Mouse (Mus musculus) macrophage (primary cell): ENCODE results near the gene Aldh5a1. TPM values are rescaled to one million over a fixed set of nuclear protein-coding genes. Genes with fewer than 3 reads are reported as not detected.

ENCODE experiments used
- H3K27ac ChIP-seq: fragments of 350-480 bp; formaldehyde crosslinking; 2 replicates; pipeline ENCODE4 v1.9.0; 2021
- H3K36me3 ChIP-seq: fragments of 350-480 bp; formaldehyde crosslinking; 2 replicates; pipeline ENCODE4 v1.9.0; 2021; ENCODE audit errors: inconsistent target
- H3K4me3 ChIP-seq: fragments of 350-480 bp; formaldehyde crosslinking; 2 replicates; pipeline ENCODE4 v1.9.0; 2021; ENCODE audit errors: inconsistent target
- H3K79me2 ChIP-seq: fragments of 350-480 bp; formaldehyde crosslinking; 2 replicates; pipeline ENCODE4 v1.9.0; 2021; ENCODE audit errors: inconsistent target
- WGBS: methylation state at CpG from one replicate; pipeline ENCODE4 v1.1.7; 2026; ENCODE audit warnings: inconsistent platforms; ENCODE audit not compliant: missing documents; 5-methylcytosine and 5-hydroxymethylcytosine counted together
- polyA plus RNA-seq: library from polyadenylated mRNA; stranded (reverse); fragments of 250-400 nt; gene quantifications from 3 replicates; pipeline ENCODE4 v1.2.4, GENCODE M21; 2018; ENCODE audit warnings: inconsistent platforms

Aldh5a1 gene
- polyA plus RNA-seq, 1 experiment from 2014 or later, result 0.52 TPM

DNA sequence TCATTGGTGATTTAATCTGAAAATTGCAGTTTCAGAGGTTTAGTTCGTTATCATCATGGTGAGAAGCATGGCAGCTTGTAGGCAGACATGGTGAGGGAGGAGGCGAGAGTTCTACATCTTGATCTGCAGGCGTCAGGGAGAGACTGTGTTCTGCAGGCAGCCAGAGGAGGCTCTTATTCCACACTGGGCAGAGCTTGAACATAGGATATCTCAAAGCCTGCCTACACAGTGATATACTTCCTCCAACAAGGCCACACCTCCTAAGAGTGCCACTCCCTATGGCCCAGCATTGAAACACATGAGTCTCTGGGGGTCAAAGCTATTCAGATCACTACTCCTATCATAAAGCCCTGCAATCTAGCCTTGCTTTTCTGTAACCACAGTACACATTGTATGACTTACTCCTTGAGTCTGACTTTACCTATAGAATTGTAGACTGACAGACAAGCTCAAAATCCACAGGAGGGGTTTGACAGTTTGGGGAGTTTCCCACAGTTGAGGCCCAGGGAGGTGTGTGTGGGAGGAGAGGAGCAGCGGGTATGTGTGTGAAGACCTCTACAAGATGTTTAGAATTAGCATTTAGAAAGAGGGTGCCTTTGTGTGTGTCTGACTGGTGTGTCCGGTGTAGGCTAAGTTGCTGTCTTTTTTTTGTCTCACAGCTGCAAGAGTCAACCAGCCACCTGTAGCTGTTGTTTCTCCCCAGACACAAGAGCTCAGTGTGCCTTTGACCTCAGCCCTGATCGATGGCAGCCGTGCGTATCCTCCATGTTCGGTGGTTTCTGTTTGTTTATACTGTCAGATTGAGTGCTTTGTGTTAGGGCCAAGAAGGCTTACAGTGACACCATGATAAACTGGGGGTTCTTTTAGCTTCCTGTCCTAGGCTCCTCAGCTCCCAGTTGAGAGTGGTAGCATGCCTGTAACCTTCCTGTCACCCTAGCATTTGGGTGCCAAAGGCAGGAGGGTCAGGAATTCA, 70.7 kb downstream of the Aldh5a1 start:
- no peaks in the 10 kb centered on the region for H3K79me2 ChIP-seq
- no peak overlapping the region for H3K4me3 ChIP-seq
- WGBS, result 87% methylated on average over 9 of the region's 9 CpGs
- H3K36me3 ChIP-seq, result no peaks in the 10 kb centered on the region
- H3K27ac ChIP-seq, result no peak overlapping the region

GRCm38 (mm10) chr13:24862520-24862919, 74.9 kb downstream of the Aldh5a1 start:
- H3K4me3 ChIP-seq, result no peak overlapping the region
- H3K27ac ChIP-seq, result no peak overlapping the region
- 76% methylated on average over 7 of the region's 7 CpGs for WGBS
- no peaks in the 10 kb centered on the region for H3K79me2 ChIP-seq
- H3K36me3 ChIP-seq, result no peaks in the 10 kb centered on the region

- 80% methylated on average over 7 of the region's 7 CpGs for WGBS
- no peaks in the 10 kb centered on the region for H3K79me2 ChIP-seq
- no peak overlapping the region for H3K27ac ChIP-seq
- H3K4me3 ChIP-seq, result no peak overlapping the region
- no peaks in the 10 kb centered on the region for H3K36me3 ChIP-seq
Measured at GRCm38 (mm10) chr13:24862021-24862420, 75.4 kb downstream of the Aldh5a1 start.

DNA sequence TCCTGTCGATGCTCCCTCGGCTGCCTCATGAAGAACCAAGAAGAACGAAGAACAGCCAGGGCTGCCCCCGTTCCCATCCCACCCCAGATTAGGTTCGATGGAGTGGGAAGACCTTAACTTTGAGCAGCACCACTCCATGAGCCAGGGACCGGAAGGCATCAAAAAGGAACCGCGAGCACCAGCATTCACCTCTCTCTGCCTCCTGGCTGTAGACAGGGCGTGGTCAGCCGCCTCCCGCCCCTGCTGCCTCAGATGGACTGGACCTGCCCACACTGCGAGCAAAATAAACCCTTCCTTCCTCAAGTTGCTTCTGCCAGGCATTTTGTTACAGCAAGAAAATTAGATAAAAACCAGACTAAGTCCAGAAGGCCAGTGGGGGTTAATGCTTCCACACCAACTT, 76.4 kb downstream of the Aldh5a1 start:
- WGBS, result 70% methylated on average over 8 of the region's 12 CpGs

DNA sequence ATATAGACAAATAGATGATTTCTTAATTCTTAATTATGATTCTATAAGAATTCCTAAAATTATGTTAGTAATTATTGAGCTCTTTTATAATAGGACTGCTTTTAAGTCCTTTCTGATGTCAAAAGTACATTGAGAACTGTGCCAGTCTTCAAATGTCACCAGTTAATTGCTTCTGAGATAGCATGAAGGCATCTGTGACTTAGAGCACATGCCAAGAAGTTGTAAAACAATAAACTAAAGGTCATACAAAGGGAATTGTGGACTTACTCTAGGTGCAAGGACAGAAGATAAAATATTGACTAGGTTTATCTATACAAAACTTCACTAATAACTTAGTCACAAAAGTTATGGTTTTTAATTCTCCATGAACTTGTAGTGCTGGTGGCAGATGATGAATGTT, 78.3 kb downstream of the Aldh5a1 start:
- Histone ChIP-seq H3K36me3 (no peaks in the 10 kb centered on the region), H3K4me3 (no peak overlapping the region), H3K79me2 (no peaks in the 10 kb centered on the region), H3K27ac (no peak overlapping the region)

More for the DNA sequence above, 76.4 kb downstream of the Aldh5a1 start:
- no peak overlapping the region for H3K4me3 ChIP-seq
- no peaks in the 10 kb centered on the region for H3K79me2 ChIP-seq
- H3K27ac ChIP-seq, result no peak overlapping the region
- H3K36me3 ChIP-seq, result no peaks in the 10 kb centered on the region

Other genes with a start within 250 kb of the Aldh5a1 start
- gene Armh2, start 196.4 kb downstream of the Aldh5a1 start, polyA plus RNA-seq, result not detected in 3 replicates
- 31.4 to 90.9 TPM (median 48.0 TPM) in 3 replicates for gene Gmnn, start 175.7 kb downstream of the Aldh5a1 start, polyA plus RNA-seq
- gene BC005537, start 136.0 kb downstream of the Aldh5a1 start, polyA plus RNA-seq, result 285 to 668 TPM (median 308 TPM) in 3 replicates
- gene Acot13, start 106.1 kb downstream of the Aldh5a1 start, polyA plus RNA-seq, result 55.9 to 94.5 TPM (median 88.0 TPM) in 3 replicates
- 15.5 to 19.5 TPM (median 17.7 TPM) in 3 replicates for gene Tdp2, start 106.0 kb downstream of the Aldh5a1 start, polyA plus RNA-seq
- not detected in 3 replicates for gene D130043K22Rik, start 92.5 kb downstream of the Aldh5a1 start, polyA plus RNA-seq
- 0.20 to 0.33 TPM in 2 of 3 replicates, not detected in the other for gene Gpld1, start 5.5 kb upstream of the Aldh5a1 start, polyA plus RNA-seq
- gene Mrs2, start 82.7 kb upstream of the Aldh5a1 start, polyA plus RNA-seq, result 13.4 to 13.7 TPM (median 13.6 TPM) in 3 replicates
- not detected in 3 replicates for gene Dcdc2a, start 118.3 kb upstream of the Aldh5a1 start, polyA plus RNA-seq